Mouse (Mus musculus) heart, postnatal 0 days (tissue): ENCODE measurements at regions not wholly inside any gene's neighbourhood (a gene's known extent, or its start where the extent isn't known, plus 50 kb on each side); places are given as distances from the start of the nearest gene placed in this dataset.

Experiments used
- CTCF ChIP-seq: IDR thresholded peaks from 2 replicates; pipeline ENCODE4 v1.5.1; 2016; ENCODE audit warnings: antibody characterized with exemption, control low read depth, low read depth
- EP300 ChIP-seq: IDR thresholded peaks from 2 replicates; pipeline ENCODE4 v1.6.1; 2016; ENCODE audit warnings: antibody characterized with exemption, low read depth

- TF ChIP-seq CTCF (peak; percentile 74), EP300 (no peak)
Observed at GRCm38 (mm10) chr7:136294445-136294844, 578.3 kb upstream of the Mki67 start.
